ENCODE assay signal across 8 mouse cellular contexts in the genomic region with DNA sequence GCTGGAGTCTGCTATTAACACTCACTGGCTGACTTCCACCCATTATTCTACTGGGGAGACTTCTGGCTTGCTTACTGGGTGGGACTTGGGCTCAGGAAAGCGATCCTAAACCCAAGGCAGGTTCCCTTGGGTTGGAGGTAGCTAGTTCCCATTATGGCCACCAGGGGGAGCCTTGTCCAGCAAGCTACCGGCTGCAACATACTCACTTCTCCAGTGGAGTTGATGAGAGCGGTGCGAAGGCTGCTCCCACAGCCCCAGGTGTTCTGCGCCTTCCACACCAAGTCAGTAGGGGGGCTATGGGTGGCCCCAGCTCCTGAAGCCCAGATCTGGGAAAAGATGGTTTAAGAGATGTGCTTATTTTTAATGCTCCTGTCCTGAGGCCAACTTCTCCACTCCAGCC. TPM values are rescaled to one million over a fixed set of nuclear protein-coding genes. Genes with fewer than 3 reads are reported as not detected.
DNase-seq lines count a peak whose midpoint lies in the region; ATAC-seq lines count a peak whose summit lies in the region.

No protein-coding gene starts in this region.

- no peak overlapping the region for H3K4me2 ChIP-seq in forebrain, embryonic 14.5 days (ENCODE audit: low read length)
- no peak overlapping the region for H3K4me2 ChIP-seq in limb, embryonic 13.5 days (replicated peaks)
- no peak overlapping the region for H3K4me2 ChIP-seq in midbrain, embryonic 15.5 days

- intact Hi-C loops in heart, postnatal 25 days (cut with DNase I) = loop anchor here (1.0 kb wide), 1 partner anchor 39 kb away; no protein-coding TSS in a partner anchor

- H3K27me3 ChIP-seq in forebrain, embryonic 14.5 days (replicated peaks; ENCODE audit: control insufficient read depth, insufficient read depth, low read length) = peaks cover 26% of the 10 kb centered on the region
- peaks cover 62% of the 10 kb centered on the region for H3K27me3 ChIP-seq in limb, embryonic 13.5 days
- peaks cover 50% of the 10 kb centered on the region for H3K27me3 ChIP-seq in midbrain, embryonic 15.5 days (replicated peaks)

- no peak overlapping the region for H3K9ac ChIP-seq in forebrain, embryonic 14.5 days (ENCODE audit: low read length)
- no peak overlapping the region for H3K9ac ChIP-seq in limb, embryonic 13.5 days
- no peak overlapping the region for H3K9ac ChIP-seq in midbrain, embryonic 15.5 days

- H3K9me3 ChIP-seq in forebrain, embryonic 14.5 days (replicated peaks; ENCODE audit: control insufficient read depth, low read length) = no peaks in the 10 kb centered on the region
- H3K9me3 ChIP-seq in limb, embryonic 13.5 days = no peaks in the 10 kb centered on the region
- no peaks in the 10 kb centered on the region for H3K9me3 ChIP-seq in midbrain, embryonic 15.5 days

- H3K4me1 ChIP-seq in forebrain, embryonic 14.5 days (ENCODE audit: control insufficient read depth, insufficient read depth, low read length) = 0 out of 2 replicates have a peak, but pooled peaks cover 3% of the 10 kb centered on the region
- H3K4me1 ChIP-seq in limb, embryonic 13.5 days = peaks cover 11% of the 10 kb centered on the region
- H3K4me1 ChIP-seq in midbrain, embryonic 15.5 days = peaks cover 7% of the 10 kb centered on the region; the same call in 1 of the 2 replicates

- no peak overlapping the region for H3K27ac ChIP-seq in forebrain, embryonic 14.5 days (ENCODE audit: low read depth, low read length)
- no peak overlapping the region for H3K27ac ChIP-seq in limb, embryonic 13.5 days
- no peak overlapping the region for H3K27ac ChIP-seq in midbrain, embryonic 15.5 days

- WGBS in forebrain, embryonic 14.5 days = 11% methylated on average over 5 of the region's 5 CpGs
- WGBS in limb, embryonic 13.5 days = 6% methylated on average over 5 of the region's 5 CpGs
- 7% methylated on average over 5 of the region's 5 CpGs for WGBS in midbrain, embryonic 15.5 days

- ATAC-seq in forebrain, embryonic 14.5 days = peak; percentile 73
- peak; percentile 75 for ATAC-seq in inflammation-experienced regulatory T-cells, adult 6 months
- ATAC-seq in limb, embryonic 13.5 days (ENCODE audit: low FRiP score, low read depth) = peak; percentile 46; the same call in 1 of the 2 replicates
- ATAC-seq in midbrain, embryonic 15.5 days (replicated peaks) = peak; percentile 62

- peak; percentile 68 to 84 for DNase-seq in heart, adult 18-20 months
- DNase-seq in heart, postnatal 25 days (ENCODE audit: low spot score) = no peak
- peak; percentile 68 for DNase-seq in cerebellum, adult 11-12 months
- peak; percentile 85 for DNase-seq in forebrain, embryonic 14.5 days (ENCODE audit: low spot score)
- DNase-seq in spleen, postnatal 10 days (ENCODE audit: low spot score in 2 of 2) = peak; percentile 79 to 87

- H3K36me3 ChIP-seq in forebrain, embryonic 14.5 days (ENCODE audit: control insufficient read depth, insufficient read depth, low read length) = no peaks in the 10 kb centered on the region
- H3K36me3 ChIP-seq in limb, embryonic 13.5 days = peaks cover 61% of the 10 kb centered on the region
- 0 out of 2 replicates have a peak, but pooled peaks cover 7% of the 10 kb centered on the region for H3K36me3 ChIP-seq in midbrain, embryonic 15.5 days (replicated peaks)

- H3K4me3 ChIP-seq in forebrain, embryonic 14.5 days (ENCODE audit: low read depth, low read length) = no peak overlapping the region
- no peak overlapping the region for H3K4me3 ChIP-seq in limb, embryonic 13.5 days
- no peak overlapping the region for H3K4me3 ChIP-seq in midbrain, embryonic 15.5 days

RNA-seq across cellular contexts. Expression of a gene that starts 22.6 kb away (rescaled TPM):
- total RNA-seq in heart, adult 18-20 months (2021) = 1 to 10 TPM; 4.4 to 5.9 TPM
- total RNA-seq in heart, postnatal 25 days (2021) = 1 to 10 TPM; 1.9 to 3.7 TPM
- polyA plus RNA-seq in forebrain, embryonic 14.5 days (2014; fragmentation: Nextera tagmentation; extraction: Ambion mirVana) = 12.2 and 15.2 TPM in 2 replicates
- polyA plus RNA-seq in inflammation-experienced regulatory T-cells, adult 6 months (2017; shearing (Covaris generic)) = 10 to 100 TPM; 24.5 to 49.0 (median 28.3) TPM
- polyA plus RNA-seq in limb, embryonic 13.5 days (2015; fragmentation: Nextera tagmentation; extraction: Ambion mirVana) = 7.9 and 9.9 TPM in 2 replicates
- polyA plus RNA-seq in midbrain, embryonic 15.5 days (2015; fragmentation: Nextera tagmentation; extraction: Ambion mirVana) = 39.1 and 39.3 TPM in 2 replicates

RNA-seq across cellular contexts. Expression of a gene that starts 26.1 kb away (rescaled TPM):
- total RNA-seq in heart, adult 18-20 months (2021) = 100 to 1,000 TPM; 113 to 129 TPM
- total RNA-seq in heart, postnatal 25 days (2021) = 100 to 1,000 TPM; 121 to 132 TPM
- polyA plus RNA-seq in forebrain, embryonic 14.5 days (2014; fragmentation: Nextera tagmentation; extraction: Ambion mirVana) = 18.0 and 28.5 TPM in 2 replicates
- 1 to 10 TPM; 2.6 to 8.0 (median 4.0) TPM for polyA plus RNA-seq in inflammation-experienced regulatory T-cells, adult 6 months (2017; shearing (Covaris generic))
- 174 and 183 TPM in 2 replicates for polyA plus RNA-seq in limb, embryonic 13.5 days (2015; fragmentation: Nextera tagmentation; extraction: Ambion mirVana)
- polyA plus RNA-seq in midbrain, embryonic 15.5 days (2015; fragmentation: Nextera tagmentation; extraction: Ambion mirVana) = 51.1 and 51.6 TPM in 2 replicates

RNA-seq across cellular contexts. Expression of a gene that starts 48.6 kb away (rescaled TPM):
- total RNA-seq in heart, adult 18-20 months (2021) = under 1 TPM; 0.26 to 0.35 TPM
- under 1 TPM; 0.39 to 0.61 TPM for total RNA-seq in heart, postnatal 25 days (2021)
- 48.8 and 50.1 TPM in 2 replicates for polyA plus RNA-seq in forebrain, embryonic 14.5 days (2014; fragmentation: Nextera tagmentation; extraction: Ambion mirVana)
- under 1 TPM; 0.17 to 0.20 (median 0.18) TPM for polyA plus RNA-seq in inflammation-experienced regulatory T-cells, adult 6 months (2017; shearing (Covaris generic))
- 32.9 and 33.9 TPM in 2 replicates for polyA plus RNA-seq in limb, embryonic 13.5 days (2015; fragmentation: Nextera tagmentation; extraction: Ambion mirVana)
- 37.0 and 37.7 TPM in 2 replicates for polyA plus RNA-seq in midbrain, embryonic 15.5 days (2015; fragmentation: Nextera tagmentation; extraction: Ambion mirVana)

RNA-seq across cellular contexts. Expression of a gene that starts 58.7 kb away (rescaled TPM):
- 10 to 100 TPM; 12.3 to 14.2 TPM for total RNA-seq in heart, adult 18-20 months (2021)
- 10 to 100 TPM; 11.2 to 13.2 TPM for total RNA-seq in heart, postnatal 25 days (2021)
- polyA plus RNA-seq in forebrain, embryonic 14.5 days (2014; fragmentation: Nextera tagmentation; extraction: Ambion mirVana) = 30.8 and 36.1 TPM in 2 replicates
- 10 to 100 TPM; 11.2 to 14.6 (median 14.4) TPM for polyA plus RNA-seq in inflammation-experienced regulatory T-cells, adult 6 months (2017; shearing (Covaris generic))
- 17.3 and 18.3 TPM in 2 replicates for polyA plus RNA-seq in limb, embryonic 13.5 days (2015; fragmentation: Nextera tagmentation; extraction: Ambion mirVana)
- 39.6 and 41.2 TPM in 2 replicates for polyA plus RNA-seq in midbrain, embryonic 15.5 days (2015; fragmentation: Nextera tagmentation; extraction: Ambion mirVana)

Comparison
In these comparisons a context has a peak if more than half of its experiments do, and no peak if none do; other contexts are left out.
1. RNA of a gene that starts 48.6 kb away (polyA plus RNA-seq): 48.8 to 50.1 TPM in forebrain, embryonic 14.5 days, 37.0 to 37.7 TPM in midbrain, embryonic 15.5 days and 32.9 to 33.9 TPM in limb, embryonic 13.5 days; 0.17 to 0.20 TPM in inflammation-experienced regulatory T-cells, adult 6 months; every median in the first group is over 10 times any median in the second.
2. Peak in every context shown above with its lines, with median percentiles within 50 percentile points of each other: ATAC-seq.